Mouse (Mus musculus) ovary, postnatal 36 days (tissue): ENCODE results near the gene Gm6525.

Experiments used
- DNase-seq: peaks from one replicate; pipeline ENCODE4 v3.0.0; 2022; ENCODE audit warnings: low spot score, mixed read lengths

The Gm6525 gene

DNA sequence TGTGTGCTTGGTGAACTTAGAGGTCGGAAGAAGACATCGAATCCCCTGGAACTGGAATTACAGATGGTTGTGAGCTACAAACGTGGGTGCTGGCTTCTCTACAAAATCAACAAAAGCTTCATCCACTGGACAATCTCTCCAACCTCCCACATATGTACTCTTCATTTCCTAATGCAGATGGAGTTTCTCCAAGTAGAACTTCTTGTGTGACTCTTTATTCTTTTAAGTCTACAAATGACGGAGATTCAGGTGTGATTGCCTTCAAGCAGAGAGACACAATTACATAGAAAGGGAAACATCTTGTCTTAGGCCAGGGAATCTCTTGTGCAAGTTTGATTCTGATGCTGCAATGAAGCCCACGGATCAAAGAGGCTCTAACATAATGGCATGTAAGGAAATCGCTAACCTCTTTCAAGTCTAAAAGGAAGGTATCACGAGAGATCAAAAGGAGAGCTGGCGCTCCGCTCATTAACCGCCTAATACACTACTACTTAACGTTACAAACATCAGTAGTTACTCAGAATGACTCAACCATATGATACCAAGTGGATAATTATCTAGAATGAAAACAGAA is at the start of gene Gm6525:
TSS of gene Gm6525 (plus strand) at position 524 of the 574 bp plus-strand sequence.
- DNase-seq, result no peak

DNA sequence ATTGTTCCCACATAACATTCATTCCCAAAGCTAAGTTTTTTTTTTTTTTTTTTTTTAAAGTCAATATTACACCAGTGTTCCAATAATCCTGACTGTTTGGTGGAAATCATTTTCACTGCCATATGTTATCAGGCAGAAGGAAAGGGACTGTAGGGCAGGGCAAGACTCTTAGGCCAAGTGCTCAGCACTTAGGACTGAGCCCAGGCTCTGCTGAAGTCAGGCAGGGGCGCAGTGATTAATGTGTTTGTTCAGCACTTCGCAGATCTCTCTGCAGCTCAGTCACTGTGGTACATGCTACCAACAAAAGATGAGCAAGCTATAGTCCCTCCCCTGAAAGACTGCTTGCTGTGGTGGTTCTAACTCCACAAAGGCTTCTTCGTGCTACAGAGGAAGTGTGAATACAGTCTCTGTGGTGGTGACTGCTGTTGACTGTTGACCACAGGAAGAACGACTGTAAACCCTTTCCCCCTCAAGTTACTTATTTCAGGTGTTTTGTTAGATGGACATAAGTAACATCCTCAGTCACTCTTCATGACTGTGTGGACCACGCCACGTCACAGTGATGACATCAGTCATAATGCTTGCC is 48.1 kb upstream of the Gm6525 start:
- DNase-seq, result no peak

DNA sequence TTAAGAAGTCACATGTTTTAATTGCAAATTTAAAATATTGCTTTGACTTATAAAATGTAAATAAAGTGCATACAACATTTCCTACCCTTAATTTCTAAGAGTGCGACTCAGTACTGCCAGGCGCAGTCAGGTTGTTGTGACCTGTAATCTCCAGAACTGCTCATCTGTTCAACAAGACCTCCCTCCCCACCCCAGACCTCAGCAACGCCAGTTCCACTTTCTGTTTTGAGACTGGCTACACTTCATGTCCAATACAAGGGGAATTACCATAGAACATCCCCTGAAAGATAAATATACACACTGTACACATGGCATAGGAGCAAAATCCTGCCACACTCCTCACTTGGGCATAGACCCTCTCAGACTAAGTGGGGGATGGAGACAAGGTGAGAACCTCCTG is 47.2 kb upstream of the Gm6525 start:
- DNase-seq, result no peak

DNA sequence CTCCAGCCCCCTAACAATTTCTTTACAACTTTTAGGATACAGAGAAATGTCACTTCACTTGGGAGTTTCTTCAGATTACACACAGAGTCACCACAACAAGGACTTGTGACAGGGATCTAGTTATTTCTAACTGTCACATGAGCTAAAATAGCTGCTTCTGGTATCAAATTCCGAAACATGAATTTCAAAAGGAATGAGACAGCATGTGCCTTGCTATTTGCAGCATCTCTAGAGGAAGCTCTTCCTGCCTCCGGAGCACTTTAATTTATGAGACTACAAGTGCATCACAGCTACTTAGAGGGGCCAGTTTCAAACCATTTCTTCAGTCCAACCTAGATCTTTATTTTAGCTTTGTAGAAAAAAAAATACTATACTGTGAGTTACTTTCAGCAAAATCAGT is 46.5 kb upstream of the Gm6525 start:
- DNase-seq, result no peak

DNA sequence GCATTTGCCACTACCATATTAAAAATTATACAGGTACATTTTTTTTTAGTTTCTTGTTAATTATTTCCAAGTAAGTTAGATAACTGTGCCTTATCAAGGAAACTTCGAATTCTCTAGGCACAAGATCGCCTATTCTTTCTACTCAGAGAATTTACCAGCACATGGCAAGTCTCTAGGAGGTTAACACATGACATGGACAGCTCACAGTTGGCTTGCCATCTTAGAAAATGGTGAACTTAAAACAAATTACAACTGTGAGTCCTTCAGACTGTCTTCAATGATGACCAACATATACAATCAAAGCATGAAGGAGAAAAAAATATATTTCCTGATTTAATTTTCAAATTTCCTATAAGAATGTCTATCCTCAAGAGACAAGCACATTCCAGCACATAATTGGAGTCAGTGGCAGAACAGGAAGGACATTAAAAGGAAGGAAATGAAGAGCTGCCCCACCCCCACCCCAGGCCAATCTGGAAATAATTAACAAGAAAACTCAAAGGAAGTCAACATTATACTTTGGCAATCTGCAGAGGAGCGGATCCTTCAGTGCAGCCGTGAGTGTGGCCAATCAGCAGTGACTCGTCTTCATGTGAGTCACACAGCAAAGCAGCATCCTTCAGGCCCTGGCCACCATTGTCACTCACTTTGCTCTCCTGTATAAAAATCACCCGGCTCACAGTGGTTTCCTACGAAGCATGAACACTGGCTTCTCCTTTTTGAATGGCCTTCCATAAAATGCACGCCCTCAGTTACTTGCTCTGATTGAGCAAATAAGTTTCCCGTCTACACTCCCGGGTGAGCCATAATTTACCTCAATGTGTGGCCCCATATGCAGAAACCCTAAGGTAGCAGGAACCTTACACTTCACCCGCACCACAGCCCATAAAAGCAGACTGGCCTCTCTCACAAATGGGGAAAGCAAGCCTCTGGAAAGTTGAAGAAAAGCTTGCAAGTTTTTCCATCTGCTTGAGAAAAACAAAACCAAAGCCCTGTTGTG is 44.7 kb upstream of the Gm6525 start:
- no peak for DNase-seq

DNA sequence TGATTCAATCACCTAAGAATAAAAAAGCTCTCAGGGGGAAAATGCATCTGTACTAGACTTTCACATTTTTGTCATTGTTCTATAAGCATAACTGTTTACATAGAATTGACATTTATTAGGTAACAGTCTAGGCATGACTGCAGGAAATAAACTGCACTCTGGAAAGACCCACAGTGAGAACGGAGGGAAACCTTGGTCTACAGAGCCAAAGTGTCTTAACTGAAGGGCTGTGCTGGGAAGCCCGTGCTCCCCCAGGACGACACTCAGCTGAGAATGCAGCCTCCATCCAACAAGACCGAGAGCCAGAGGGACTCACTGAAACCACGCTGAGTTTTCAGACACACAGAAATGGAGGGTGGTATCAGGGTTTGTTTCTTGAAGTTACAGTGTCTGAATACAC is 43.1 kb upstream of the Gm6525 start:
- DNase-seq, result no peak

DNA sequence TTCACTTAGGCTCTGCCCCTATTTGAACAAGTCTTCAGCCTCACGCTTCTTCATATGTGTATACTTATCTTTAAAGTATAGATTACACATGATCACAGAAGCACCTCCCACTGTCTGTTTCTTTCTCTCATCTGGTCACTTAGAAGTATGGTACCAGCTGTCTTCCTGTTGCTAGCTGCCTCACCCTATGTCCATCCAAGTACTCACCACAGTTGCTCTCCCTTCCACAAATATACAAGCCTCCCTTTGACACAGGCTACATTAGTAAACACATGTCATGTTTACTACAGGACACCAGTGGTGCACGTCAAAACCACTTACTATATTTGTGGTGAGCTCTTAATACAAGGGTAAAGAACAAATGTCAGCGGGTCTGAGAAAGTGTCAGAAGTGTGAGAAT is 42.5 kb upstream of the Gm6525 start:
- DNase-seq, result no peak

DNA sequence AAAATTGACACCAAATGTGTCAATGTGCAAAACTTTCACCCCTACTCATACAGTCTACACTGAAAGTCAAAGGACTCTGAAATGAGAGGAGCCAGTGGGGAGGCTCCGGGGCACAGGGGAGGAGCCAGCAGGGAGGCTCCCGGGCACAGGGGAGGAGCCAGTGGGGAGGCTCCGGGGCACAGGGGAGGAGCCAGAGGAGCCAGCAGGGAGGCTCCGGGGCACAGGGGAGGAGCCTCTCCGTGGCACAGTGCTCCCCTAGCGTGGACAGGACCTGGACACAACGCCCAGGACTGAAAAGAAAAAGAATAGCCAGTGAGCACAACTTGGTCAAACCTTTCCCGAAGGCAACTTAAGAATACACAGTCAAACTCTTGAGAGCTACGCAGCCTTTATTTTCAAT is 38.5 kb upstream of the Gm6525 start:
- DNase-seq, result peak; percentile 25

DNA sequence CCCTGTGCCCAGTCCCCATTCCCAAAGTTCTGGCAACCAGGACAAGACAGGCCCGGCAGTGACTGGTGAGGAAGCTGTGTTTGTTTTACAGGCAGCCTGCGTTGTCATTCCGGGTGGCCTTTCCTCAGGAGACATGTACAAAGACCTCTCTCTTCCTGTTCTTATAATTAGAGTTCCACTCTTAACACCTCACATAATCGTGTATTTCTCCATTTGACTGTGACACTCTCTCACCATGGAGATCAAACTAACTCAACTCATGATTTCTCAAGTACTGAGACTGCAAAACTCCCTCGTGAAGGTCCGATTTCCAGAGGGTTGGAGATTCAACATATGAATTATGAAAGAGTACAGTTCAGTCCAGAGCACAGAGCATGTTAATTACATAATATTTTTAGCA is 38.0 kb upstream of the Gm6525 start:
- DNase-seq, result no peak

DNA sequence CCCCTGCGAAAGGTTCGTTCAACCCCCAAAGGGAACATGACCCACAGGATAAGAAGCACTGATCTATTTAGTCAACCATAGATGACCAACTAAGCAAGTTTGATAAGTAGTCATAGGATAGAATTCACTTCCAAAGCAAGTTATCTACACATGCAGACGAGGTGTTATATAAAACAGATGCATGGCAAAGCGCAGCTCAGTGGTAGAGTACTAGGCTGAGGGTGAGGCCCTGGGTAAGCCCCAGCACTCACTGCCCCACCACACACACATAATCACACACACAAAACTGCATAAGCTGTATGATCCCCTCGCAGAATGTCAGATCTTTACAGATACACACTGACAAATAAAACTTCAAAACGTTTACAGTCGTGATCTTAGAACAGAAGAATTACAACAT is 37.4 kb upstream of the Gm6525 start:
- no peak for DNase-seq

DNA sequence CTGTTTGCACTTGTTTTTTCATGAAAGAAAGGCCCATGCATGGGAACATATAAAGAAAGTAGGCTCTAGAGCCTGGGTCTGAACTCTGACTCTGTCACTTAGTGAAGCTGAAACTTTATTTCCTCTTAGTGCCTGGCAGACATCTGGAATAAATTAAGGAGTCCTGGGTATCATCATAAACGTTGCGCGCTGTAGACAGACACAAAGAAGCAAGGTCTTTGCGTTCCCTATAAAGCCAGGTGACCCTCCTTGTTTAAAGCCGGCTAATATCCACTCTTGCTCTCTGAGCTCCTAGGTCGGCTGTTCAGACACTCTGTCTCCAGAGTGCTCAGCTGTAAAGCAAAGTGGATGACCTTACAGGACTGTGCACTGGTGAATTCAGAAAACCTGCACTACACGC is 33.0 kb upstream of the Gm6525 start:
- no peak for DNase-seq

DNA sequence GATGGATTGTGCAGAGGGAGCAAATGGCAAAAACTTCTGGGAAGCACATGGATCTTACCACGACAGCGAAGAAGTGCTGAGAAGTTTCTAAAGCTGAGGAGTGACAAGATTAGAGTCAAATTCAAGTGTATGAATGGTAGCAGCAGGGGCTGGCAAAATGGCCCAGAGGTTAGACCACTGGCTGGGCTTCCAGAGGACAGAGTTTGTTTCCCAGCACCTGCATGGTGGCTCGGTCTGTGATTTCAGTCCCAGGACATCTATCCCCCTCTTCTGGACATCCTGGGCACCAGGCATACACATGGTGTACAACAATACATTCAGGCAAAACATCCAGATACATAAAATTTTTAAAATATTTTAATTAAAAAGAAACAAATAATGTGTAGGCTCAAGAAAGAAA is 24.1 kb upstream of the Gm6525 start:
- no peak for DNase-seq

DNA sequence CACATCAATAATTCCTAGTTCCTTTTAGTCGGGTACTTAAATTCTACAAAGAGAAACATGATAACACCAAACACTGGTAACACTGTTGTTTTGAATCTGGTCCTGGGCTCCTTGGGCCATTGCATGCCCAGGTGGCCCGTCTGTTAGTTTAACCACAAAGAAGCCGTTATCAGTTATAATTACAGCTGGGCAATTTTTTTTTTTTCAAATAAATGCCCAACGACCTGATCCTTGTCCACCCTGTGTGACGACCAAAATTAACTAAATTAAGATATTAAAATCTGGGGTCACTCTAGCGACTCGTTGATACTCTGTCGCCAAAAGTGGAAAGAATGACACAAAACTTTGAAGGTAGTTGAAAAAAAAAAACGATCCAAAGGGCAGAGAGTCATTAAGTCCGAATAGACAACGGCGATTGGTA is 19.2 kb upstream of the Gm6525 start:
- no peak for DNase-seq

DNA sequence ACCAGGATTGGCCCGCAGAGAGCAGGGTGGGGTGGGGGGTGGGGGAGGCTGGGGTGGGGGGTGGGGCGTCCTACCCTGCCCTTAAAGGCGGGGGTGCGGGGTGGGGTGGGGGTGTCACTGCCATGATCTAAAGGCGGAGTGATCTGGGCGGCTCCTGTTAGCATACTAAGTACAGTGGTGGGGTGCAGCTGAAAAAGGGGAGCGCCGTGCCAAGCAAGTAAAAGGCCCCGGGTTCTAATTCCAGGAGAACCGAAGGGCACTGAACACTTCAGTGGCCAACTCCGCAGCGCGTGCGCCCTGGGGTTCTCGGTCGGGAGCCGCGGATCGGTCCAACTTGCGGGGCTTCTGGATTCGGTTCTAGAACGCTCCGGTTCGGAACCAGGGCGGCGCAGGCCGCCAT is 18.8 kb upstream of the Gm6525 start:
- DNase-seq, result no peak

DNA sequence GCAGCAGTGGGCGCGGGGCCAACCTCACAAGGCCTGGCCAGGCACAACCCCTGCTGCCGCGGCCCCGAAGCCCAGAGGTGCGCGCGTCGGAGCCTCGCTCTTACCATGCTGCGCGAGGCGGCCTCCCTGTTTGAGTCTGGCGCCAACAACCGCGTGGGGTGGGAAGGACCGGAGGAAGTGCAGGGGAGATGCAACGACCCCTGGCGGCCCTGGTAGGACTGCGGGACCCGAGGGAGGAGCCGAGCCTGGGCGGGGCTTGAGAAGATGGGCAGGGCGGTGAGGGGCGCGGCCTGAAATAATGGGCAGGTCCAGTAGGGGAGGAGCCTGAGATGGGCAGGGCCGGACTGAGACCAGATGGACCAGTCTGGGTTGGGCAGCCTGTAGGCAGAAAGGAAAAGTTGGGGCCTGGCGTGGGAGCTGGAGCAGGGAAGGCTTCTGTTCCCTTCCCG is 18.3 kb upstream of the Gm6525 start, which contains the start of gene Mnd1:
TSS of gene Mnd1 (minus strand) at position 229 of the 449 bp plus-strand sequence.
- DNase-seq, result peak; percentile 99

DNA sequence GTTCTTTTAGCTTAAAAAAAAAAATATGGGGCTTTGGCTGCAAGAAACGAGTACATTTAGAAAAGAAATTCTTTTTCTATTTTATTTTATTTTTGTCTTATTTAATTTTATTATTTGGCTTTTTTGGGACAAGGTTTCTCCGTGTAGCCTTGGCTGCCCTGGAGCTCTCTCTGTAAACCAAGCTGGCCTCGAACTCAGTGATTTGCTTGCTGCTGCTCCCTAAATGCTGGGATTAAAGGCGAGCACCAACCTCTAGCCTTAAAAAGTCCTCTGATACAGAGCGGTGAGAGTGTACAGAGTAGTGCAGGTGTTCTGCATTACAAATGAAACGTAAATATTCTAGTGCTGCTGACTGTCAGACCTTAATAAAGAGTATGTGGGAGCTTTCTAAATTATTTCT is 17.8 kb upstream of the Gm6525 start:
- no peak for DNase-seq

DNA sequence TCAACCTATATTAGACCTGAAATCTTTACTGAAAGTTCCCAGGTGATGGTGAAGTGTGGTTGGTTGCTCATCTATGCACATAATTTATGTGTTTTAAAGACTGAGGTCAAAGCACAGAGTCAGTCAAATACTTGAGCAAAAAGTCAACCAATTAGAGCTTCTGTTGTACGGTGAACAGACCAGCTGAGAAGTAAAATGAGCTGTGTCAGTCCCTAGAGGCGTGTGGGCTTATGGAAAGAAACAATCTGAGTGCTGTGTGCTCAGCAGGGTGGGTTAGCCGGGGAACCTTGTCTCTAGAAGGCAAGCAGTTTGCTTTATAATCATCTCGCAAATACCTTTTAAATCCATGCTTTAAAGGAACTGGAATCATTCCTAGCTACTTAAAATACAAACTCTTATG is 16.9 kb upstream of the Gm6525 start:
- DNase-seq, result no peak

DNA sequence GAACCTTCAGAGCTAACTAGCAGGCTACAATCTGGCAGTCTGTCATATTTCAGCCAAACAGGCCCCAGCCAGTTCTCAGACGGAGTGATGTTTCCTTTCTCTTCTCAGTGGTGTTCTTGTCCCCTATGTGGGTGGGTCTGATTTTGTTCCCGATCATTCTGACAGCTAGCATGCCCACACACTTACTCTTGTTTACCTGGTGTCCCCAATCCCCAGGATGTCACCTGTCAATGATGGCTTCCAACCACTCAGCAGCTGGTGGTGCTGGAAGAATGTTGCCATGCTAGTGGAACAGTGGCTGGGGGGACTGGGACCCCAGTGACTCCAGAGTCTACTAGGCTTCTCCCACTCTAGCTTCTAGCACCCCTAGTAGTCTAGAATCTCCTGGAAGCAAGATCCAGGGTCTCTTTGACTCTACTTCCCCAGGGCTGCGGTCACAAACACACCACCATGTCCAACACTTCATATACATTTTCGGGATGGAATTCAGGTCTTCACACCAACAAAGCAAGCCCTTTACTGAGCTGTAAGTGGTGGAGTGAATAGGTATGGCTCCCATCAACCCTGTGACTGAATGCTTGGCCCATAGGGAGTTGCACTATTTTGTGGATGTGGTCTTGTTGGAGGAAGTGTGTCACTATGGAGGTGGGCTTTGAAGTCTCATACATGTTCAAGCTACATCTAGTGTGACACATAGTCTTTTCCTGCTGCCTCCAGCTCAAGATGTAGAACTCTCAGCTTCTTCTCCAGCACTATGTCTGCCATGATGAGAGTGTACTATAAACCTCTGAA is 16.1 kb upstream of the Gm6525 start:
- no peak for DNase-seq

DNA sequence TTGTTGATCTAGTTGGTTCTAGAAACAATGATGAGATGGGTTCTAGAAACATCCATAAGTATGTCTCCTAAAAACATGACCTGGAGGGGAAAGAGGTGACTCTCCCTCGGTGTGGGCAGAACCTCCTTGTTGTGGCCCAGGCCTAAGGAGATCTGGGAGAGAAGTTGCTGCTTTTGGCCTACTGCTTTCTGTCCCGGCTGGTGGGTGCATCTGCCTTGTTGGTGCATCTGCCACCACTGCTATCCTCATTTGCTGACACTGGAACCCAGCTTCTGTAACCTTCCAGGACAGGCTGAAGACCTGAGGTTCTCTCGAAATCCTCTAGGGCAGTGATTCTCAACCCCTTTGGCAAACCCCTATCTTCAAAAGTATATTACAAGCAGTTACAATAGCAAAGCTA is 8.5 kb upstream of the Gm6525 start:
- no peak for DNase-seq

DNA sequence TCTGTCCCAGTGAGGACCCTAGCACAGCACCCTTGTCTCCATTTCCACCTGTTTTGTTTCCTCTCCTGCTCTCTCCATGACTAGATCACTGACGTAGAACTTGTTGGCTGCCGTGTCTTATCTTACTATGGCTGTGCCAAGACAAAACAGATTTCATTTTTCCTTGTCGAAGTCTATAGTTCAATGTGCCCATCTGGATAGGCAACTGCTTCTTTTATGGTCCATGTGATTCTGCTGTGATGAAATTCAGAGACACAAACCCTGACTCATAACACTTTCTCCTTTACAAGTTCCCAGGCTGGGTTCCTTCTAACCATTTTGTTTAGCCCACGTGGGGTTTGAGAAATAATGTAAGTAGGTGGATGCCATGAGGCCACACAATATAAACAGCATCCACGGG is 7.8 kb upstream of the Gm6525 start:
- DNase-seq, result no peak

DNA sequence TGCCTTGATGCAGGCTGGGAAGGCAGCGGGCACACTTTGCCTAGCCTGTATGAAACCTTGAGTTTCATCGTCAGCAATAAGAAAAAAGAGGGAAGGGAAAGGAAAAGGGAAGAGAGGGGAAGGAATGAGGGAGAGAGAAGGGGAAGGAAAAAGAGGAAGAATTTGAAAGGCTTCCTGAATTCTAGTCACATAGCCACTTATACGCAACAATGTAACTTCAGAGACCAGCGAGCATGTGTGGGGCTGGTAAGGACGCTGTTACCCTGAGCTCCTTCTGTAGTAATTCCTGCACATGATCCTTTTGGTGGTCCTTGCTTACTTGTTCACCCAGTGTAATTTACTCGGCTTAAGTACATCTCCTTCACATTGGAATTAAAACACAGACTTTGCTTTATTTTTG is 5.0 kb upstream of the Gm6525 start:
- DNase-seq, result no peak

DNA sequence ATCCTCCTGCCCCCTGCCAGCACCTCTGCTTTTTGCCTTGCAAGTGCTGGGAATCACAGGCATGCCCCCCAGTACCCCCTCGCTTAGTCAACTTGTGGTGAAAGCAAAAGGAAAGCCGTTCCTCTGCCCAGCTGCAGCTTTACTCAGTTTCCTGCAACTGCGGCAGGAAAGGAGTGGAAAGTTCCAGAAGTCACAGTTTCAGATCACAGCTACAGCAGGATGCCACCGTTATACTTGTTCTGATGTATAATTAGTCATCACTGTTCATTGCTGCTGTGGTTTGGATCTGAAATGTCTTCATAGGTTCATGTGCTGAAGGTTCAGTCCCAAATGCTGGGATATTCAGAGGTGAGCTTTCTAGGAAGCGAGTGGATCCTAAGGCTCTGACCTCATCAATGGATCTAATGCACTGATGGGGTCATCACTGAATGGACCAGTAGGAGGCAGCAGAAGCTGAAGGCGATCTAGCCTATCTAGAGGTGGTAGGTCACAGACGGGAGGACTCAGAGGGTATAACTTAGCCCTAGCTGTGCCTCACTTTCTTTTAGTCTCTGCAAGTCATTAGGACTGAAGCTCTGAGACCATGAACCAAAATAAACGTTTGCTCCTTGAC is 4.4 kb upstream of the Gm6525 start:
- no peak for DNase-seq
